In the genomic region with DNA sequence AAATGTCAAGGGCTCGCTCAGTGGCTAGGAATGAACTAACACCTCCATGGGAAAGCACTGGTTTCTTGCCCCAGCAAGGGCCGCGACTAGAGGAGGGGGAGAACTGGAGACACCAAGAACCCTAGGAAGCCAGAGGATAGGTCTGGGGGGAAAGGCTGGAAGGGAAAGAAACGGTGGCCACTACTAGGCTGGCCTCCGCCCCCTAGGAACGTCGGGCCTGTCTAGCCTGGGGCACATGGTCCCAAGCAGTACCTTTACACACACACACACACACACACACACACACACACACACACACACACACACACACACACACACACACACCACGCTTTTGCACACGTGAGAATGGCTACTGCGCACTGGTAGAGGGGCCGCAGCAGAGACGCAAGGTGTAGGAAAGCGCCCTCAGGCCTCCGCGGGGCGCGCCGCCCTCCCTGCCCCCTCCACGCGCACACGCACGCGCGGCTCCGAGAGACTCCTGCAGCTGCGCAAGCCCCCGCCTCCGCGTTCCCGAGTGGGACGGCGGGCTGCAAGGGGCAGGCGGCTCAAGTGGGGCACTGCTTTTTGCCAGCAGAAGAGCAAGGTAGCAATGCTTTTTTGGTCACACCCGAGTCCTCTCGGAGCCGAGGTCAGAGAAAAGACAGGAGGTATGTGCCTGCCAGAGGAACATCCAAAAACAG, we compare ENCODE assay signal across 7 mouse cellular contexts.
DNase-seq lines count a peak whose midpoint lies in the region; ATAC-seq lines count a peak whose summit lies in the region.

No protein-coding gene starts in this region.

- peaks cover 72% of the 10 kb centered on the region for H3K27me3 ChIP-seq in forebrain, embryonic 12.5 days
- peaks cover 11% of the 10 kb centered on the region; the same call in 1 of the 2 replicates for H3K27me3 ChIP-seq in hindbrain, embryonic 11.5 days (ENCODE audit: control insufficient read depth, insufficient read depth, low read length)
- H3K27me3 ChIP-seq in neural tube, embryonic 11.5 days (ENCODE audit: control insufficient read depth, insufficient read depth, low read length), result peaks cover 8% of the 10 kb centered on the region

- 1% methylated on average over 31 of the region's 36 CpGs for WGBS in forebrain, embryonic 12.5 days
- WGBS in hindbrain, embryonic 11.5 days, result under 1% methylated on average over 30 of the region's 36 CpGs
- under 1% methylated on average over 33 of the region's 36 CpGs for WGBS in neural tube, embryonic 11.5 days

- H3K4me3 ChIP-seq in forebrain, embryonic 12.5 days (replicated peaks), result peak overlapping the region; percentile 56
- H3K4me3 ChIP-seq in hindbrain, embryonic 11.5 days (ENCODE audit: low read depth, low read length), result peak overlapping the region; percentile 34
- H3K4me3 ChIP-seq in neural tube, embryonic 11.5 days (ENCODE audit: low read depth, low read length), result peak overlapping the region; percentile 42

- peak; percentile 53 for DNase-seq in Muller cell, postnatal 12 days (ENCODE audit: inconsistent ontology term)
- DNase-seq in adrenal gland, postnatal 14 days, result peak; percentile 70
- DNase-seq in hindbrain, embryonic 11.5 days (ENCODE audit: low spot score), result peak; percentile 56
- peak; percentile 71 to 74 for DNase-seq in left cerebral cortex, postnatal 25 days (ENCODE audit: low spot score in 2 of 2)
- peak; percentile 53 for DNase-seq in neural tube, embryonic 11.5 days (ENCODE audit: low spot score)
- DNase-seq in thymus, postnatal 25 days, result peak; percentile 62

- peaks cover 42% of the 10 kb centered on the region for H3K4me1 ChIP-seq in forebrain, embryonic 12.5 days
- H3K4me1 ChIP-seq in hindbrain, embryonic 11.5 days (replicated peaks; ENCODE audit: control insufficient read depth, insufficient read depth, low read length), result peaks cover 9% of the 10 kb centered on the region
- peaks cover 28% of the 10 kb centered on the region for H3K4me1 ChIP-seq in neural tube, embryonic 11.5 days (ENCODE audit: control insufficient read depth, insufficient read depth, low read length)

- intact Hi-C loops in left cerebral cortex, postnatal 25 days (cut with DNase I), result no loop called here

- H3K9ac ChIP-seq in forebrain, embryonic 12.5 days, result peak overlapping the region; percentile 60
- H3K9ac ChIP-seq in hindbrain, embryonic 11.5 days (ENCODE audit: low read depth, low read length), result 0 out of 2 replicates have a peak overlapping the region, but pooled peaks have one; percentile 42
- peak overlapping the region; percentile 44 for H3K9ac ChIP-seq in neural tube, embryonic 11.5 days (ENCODE audit: low read length)

- peak overlapping the region; percentile 97 for H3K4me2 ChIP-seq in forebrain, embryonic 12.5 days
- peak overlapping the region; percentile 86 for H3K4me2 ChIP-seq in hindbrain, embryonic 11.5 days (replicated peaks; ENCODE audit: low read depth, low read length)
- H3K4me2 ChIP-seq in neural tube, embryonic 11.5 days (ENCODE audit: low read depth), result peak overlapping the region; percentile 96

- H3K27ac ChIP-seq in forebrain, embryonic 12.5 days, result 0 out of 2 replicates have a peak overlapping the region, but pooled peaks have one; percentile 46
- no peak overlapping the region for H3K27ac ChIP-seq in hindbrain, embryonic 11.5 days (ENCODE audit: low read depth, low read length)
- 0 out of 2 replicates have a peak overlapping the region, but pooled peaks have one; percentile 39 for H3K27ac ChIP-seq in neural tube, embryonic 11.5 days (ENCODE audit: low read depth, low read length)

- no peaks in the 10 kb centered on the region for H3K36me3 ChIP-seq in forebrain, embryonic 12.5 days (replicated peaks)
- H3K36me3 ChIP-seq in hindbrain, embryonic 11.5 days (ENCODE audit: control insufficient read depth, insufficient read depth, low read length), result no peaks in the 10 kb centered on the region
- no peaks in the 10 kb centered on the region for H3K36me3 ChIP-seq in neural tube, embryonic 11.5 days (ENCODE audit: control insufficient read depth, insufficient read depth, low read length)

- H3K9me3 ChIP-seq in forebrain, embryonic 12.5 days, result no peaks in the 10 kb centered on the region
- H3K9me3 ChIP-seq in hindbrain, embryonic 11.5 days (ENCODE audit: control insufficient read depth, low read length), result no peaks in the 10 kb centered on the region
- no peaks in the 10 kb centered on the region for H3K9me3 ChIP-seq in neural tube, embryonic 11.5 days (ENCODE audit: control insufficient read depth, low read length)

- ATAC-seq in forebrain, embryonic 12.5 days (ENCODE audit: low FRiP score), result peak; percentile 30
- peak; percentile 56 for ATAC-seq in hindbrain, embryonic 11.5 days (ENCODE audit: low FRiP score)
- ATAC-seq in neural tube, embryonic 11.5 days (ENCODE audit: insufficient read depth, low FRiP score, low TSS enrichment), result peak; percentile 33
